Mouse (Mus musculus) kidney, embryonic 16.5 days (tissue): ENCODE data around the gene Casq2. TPM values are rescaled to one million over a fixed set of nuclear protein-coding genes. Genes with fewer than 3 reads are reported as not detected.

Source experiments
- ATAC-seq: fragments of 200-750 bp; cut with Nextera tagmentation; 2 replicates; pipeline ENCODE4 v1.8.0; 2017; ENCODE audit warnings: moderate TSS enrichment; ENCODE audit not compliant: low FRiP score, low TSS enrichment
- H3K27ac ChIP-seq: fragments of 300-500 bp; sonication (generic); 2 replicates; pipeline ENCODE4 v1.5.1; 2014; ENCODE audit warnings: low read length
- H3K27me3 ChIP-seq: fragments of 300-500 bp; sonication (generic); 2 replicates; pipeline ENCODE4 v1.6.1; 2014; ENCODE audit warnings: low read length, control low read depth, mixed read lengths; ENCODE audit not compliant: insufficient read depth
- H3K36me3 ChIP-seq: fragments of 300-500 bp; sonication (generic); 2 replicates; pipeline ENCODE4 v1.6.1; 2014; ENCODE audit warnings: low read length, control low read depth, mixed read lengths; ENCODE audit not compliant: insufficient read depth
- H3K4me1 ChIP-seq: fragments of 300-500 bp; sonication (generic); 2 replicates; pipeline ENCODE4 v1.6.1; 2014; ENCODE audit warnings: low read length, control low read depth, mixed read lengths; ENCODE audit not compliant: insufficient read depth
- H3K4me2 ChIP-seq: fragments of 300-500 bp; sonication (generic); replicated peaks from 2 replicates; pipeline ENCODE4 v1.6.1; 2014; ENCODE audit warnings: low read depth, low read length
- H3K4me3 ChIP-seq: fragments of 300-500 bp; sonication (generic); 2 replicates; pipeline ENCODE4 v1.5.1; 2014; ENCODE audit warnings: mild to moderate bottlenecking, low read length
- H3K9ac ChIP-seq: fragments of 300-500 bp; sonication (generic); replicated peaks from 2 replicates; pipeline ENCODE4 v1.6.1; 2014; ENCODE audit warnings: low read length
- H3K9me3 ChIP-seq: fragments of 300-500 bp; sonication (generic); 2 replicates; pipeline ENCODE4 v1.6.1; 2016; ENCODE audit warnings: low read length, control low read depth
- WGBS: fragments of 180-500 bp; shearing (Covaris S2); extraction: QIAGEN DNeasy Blood & Tissue Kit; methylation state at CpG from one replicate; pipeline ENCODE4 v1.1.7; 2014; 5-methylcytosine and 5-hydroxymethylcytosine counted together
- polyA plus RNA-seq: library from polyadenylated mRNA; unstranded; fragments of >200 nt; fragmentation: Nextera tagmentation; extraction: Ambion mirVana; gene quantifications from 2 replicates; pipeline ENCODE4 v1.2.1, GENCODE M21; 2015

Casq2 gene
- polyA plus RNA-seq, 1 experiment from 2014 or later = 3.6 TPM

DNA sequence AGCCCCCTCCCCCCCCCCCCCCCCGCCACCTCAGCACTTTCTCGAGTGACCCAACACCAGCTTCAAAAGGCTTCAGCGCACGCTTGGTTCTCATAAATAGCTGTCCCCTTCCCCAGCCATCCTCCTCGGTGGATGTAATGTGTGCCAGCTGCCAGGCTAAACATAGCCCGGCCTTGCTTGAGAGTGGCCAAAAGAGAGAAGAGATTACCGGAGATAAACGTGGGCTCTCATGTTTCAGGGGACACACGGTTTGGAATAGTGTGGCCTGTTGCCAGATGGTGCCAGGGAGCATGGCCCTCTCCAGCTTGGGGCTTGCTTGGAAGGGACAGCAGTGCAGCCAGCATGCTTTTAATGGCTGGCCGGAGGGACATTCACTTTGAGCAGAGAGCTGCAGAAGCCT lies 13.0 kb downstream of the Casq2 start:
- Histone ChIP-seq H3K9me3 (no peaks in the 10 kb centered on the region), H3K27me3 (no peaks in the 10 kb centered on the region), H3K4me2 (no peak overlapping the region), H3K4me1 (no peaks in the 10 kb centered on the region), H3K9ac (no peak overlapping the region), H3K36me3 (no peaks in the 10 kb centered on the region), H3K4me3 (no peak overlapping the region), H3K27ac (no peak overlapping the region)
- no peak for ATAC-seq
- 18% methylated on average over 10 of the region's 10 CpGs for WGBS

DNA sequence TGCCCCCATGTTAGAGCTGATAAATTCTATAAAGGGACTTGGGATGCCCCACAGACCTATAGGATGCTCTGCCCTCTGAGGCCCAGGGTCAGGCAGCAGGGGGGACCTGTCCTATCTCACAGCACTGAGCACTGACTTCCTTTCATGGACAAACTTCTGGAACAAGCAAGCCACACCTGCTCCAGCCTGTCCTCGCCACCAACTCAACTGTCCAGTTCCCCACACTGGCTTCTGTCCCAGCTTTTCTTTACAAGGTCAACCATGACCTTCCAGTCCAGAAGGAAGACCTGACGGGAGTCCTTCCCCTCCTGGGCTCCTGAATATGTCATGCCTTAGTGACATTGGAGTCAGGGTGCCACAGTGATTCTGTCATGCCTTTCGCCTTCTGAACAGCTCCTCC lies 13.6 kb downstream of the Casq2 start:
- WGBS = 83% methylated on average over 3 of the region's 3 CpGs
- ATAC-seq = no peak

DNA sequence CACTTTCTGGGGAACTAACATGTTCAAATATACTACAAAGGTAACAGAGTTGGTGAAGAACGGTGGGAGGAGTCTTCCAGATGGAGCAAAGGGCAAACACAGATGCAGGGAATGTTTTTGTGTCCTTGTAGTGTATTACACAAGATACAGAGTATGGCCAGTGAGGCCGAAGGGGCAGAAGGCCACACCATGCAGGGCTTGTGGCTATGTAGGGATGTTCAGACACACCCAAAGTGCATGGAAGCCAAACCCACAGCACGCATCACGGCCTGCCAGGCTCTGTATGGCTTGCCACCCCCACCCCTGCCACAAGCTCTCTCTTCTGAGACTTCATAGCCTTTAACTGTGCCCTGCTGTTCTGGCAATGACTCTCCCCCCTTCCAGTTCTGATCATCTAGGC lies 15.2 kb downstream of the Casq2 start:
- no peak for ATAC-seq
- H3K4me2 ChIP-seq = no peak overlapping the region
- H3K36me3 ChIP-seq = no peaks in the 10 kb centered on the region
- no peaks in the 10 kb centered on the region for H3K27me3 ChIP-seq
- no peak overlapping the region for H3K27ac ChIP-seq
- H3K4me3 ChIP-seq = no peak overlapping the region
- no peak overlapping the region for H3K9ac ChIP-seq
- 90% methylated on average over 4 of the region's 4 CpGs for WGBS
- no peaks in the 10 kb centered on the region for H3K9me3 ChIP-seq
- no peaks in the 10 kb centered on the region for H3K4me1 ChIP-seq

More for the DNA sequence above, 13.6 kb downstream of the Casq2 start:
- no peaks in the 10 kb centered on the region for H3K4me1 ChIP-seq
- no peak overlapping the region for H3K9ac ChIP-seq
- H3K36me3 ChIP-seq = no peaks in the 10 kb centered on the region
- no peak overlapping the region for H3K27ac ChIP-seq
- H3K4me3 ChIP-seq = no peak overlapping the region
- no peak overlapping the region for H3K4me2 ChIP-seq
- H3K9me3 ChIP-seq = no peaks in the 10 kb centered on the region
- no peaks in the 10 kb centered on the region for H3K27me3 ChIP-seq

DNA sequence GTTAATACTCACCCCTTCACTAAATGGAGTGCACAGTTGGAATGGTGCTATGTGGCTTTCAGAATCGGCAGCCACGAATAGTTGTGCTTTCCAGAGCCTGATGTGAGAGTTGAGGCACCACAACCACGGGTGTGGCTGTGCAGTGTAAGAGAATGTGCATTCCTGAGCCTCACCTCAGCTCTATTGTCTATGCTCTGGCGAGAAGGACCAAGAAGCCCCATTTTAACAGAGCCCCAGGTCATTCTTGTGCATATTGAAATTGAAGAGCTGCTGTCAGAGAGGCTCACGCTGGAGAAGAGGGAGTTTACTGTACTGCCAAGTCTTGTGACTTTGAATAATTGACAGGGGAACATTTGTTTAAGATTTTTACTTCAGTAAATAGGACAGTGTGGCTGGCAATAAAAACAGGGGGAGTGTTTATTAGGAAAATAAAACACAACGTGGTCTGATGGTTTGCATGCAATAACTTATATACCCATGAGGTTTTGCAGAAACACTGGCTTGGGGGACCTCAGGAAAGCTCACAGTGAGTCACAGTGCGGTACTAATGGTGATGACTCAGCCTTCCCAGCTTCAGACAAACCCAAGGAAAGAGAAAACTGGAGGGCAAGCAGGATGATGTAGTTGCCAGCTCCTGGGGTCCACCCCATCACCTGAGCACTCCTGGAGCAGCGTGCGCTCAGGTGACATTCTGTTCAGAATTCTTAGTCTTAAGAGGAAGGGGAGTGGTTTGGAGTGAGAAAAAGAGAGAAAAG lies 17.8 kb downstream of the Casq2 start:
- no peaks in the 10 kb centered on the region for H3K36me3 ChIP-seq
- 58% methylated on average over 9 of the region's 9 CpGs for WGBS
- H3K27ac ChIP-seq = no peak overlapping the region
- no peak overlapping the region for H3K4me3 ChIP-seq
- no peak for ATAC-seq
- no peaks in the 10 kb centered on the region for H3K27me3 ChIP-seq
- no peaks in the 10 kb centered on the region for H3K4me1 ChIP-seq
- H3K4me2 ChIP-seq = no peak overlapping the region
- H3K9me3 ChIP-seq = no peaks in the 10 kb centered on the region
- no peak overlapping the region for H3K9ac ChIP-seq

DNA sequence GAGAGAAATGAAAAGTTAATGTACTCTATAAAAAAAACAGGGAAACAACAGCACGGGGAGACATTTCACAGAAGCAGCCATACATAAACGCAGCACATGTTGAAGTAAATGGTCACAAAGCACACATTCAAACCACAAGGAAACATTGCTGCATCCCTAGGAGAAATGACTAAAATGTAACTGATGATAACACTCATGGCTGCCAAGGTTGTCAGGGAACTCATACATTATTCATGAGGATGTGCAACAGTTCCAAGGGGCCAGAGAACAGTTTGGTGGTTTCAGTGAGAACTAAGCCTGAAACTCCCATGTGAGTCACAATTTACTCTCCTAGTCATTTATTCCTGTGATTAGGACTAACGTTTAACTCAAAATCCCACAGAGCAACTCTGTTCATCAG lies 22.0 kb downstream of the Casq2 start:
- H3K4me1 ChIP-seq = peaks cover 8% of the 10 kb centered on the region; the same call in 1 of the 2 replicates
- ATAC-seq = no peak
- 67% methylated on average over 3 of the region's 3 CpGs for WGBS
- H3K36me3 ChIP-seq = no peaks in the 10 kb centered on the region
- no peaks in the 10 kb centered on the region for H3K9me3 ChIP-seq
- no peak overlapping the region for H3K27ac ChIP-seq
- H3K4me3 ChIP-seq = no peak overlapping the region
- no peaks in the 10 kb centered on the region for H3K27me3 ChIP-seq
- H3K9ac ChIP-seq = no peak overlapping the region
- H3K4me2 ChIP-seq = no peak overlapping the region

DNA sequence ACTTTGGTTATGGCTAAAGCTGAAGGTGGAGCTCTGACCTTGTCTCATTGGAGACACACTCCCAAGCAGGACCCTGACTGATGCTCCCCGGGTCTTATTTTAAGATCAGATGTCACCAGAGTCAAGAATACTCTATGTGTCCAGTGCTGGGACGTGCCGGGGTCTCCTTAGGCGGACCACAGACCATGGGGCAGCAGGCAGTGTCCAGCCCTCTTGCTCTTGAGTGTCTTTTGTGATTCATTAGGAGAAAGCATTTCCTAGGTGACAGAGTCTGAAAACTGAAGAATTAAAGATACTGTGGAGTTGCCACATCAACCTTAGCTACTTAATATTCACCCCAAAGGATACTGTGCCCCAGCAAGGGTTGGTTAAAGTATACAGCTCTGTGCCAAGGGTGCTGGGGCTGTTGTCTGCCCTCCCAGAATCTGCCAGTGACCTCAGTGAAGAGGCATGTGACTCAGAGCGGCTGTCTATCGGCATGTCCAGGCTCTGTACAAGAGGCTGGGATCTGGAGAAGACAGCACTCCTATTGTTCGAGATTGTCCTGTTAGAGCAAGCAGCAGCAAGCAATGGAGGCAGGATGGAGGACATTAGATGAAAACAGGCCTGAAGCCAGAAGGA lies 25.9 kb downstream of the Casq2 start:
- H3K4me2 ChIP-seq = no peak overlapping the region
- H3K27me3 ChIP-seq = no peaks in the 10 kb centered on the region
- no peak for ATAC-seq
- no peak overlapping the region for H3K27ac ChIP-seq
- no peaks in the 10 kb centered on the region for H3K9me3 ChIP-seq
- no peak overlapping the region for H3K4me3 ChIP-seq
- 77% methylated on average over 7 of the region's 7 CpGs for WGBS
- peaks cover 8% of the 10 kb centered on the region; the same call in 1 of the 2 replicates for H3K4me1 ChIP-seq
- H3K36me3 ChIP-seq = no peaks in the 10 kb centered on the region
- no peak overlapping the region for H3K9ac ChIP-seq

DNA sequence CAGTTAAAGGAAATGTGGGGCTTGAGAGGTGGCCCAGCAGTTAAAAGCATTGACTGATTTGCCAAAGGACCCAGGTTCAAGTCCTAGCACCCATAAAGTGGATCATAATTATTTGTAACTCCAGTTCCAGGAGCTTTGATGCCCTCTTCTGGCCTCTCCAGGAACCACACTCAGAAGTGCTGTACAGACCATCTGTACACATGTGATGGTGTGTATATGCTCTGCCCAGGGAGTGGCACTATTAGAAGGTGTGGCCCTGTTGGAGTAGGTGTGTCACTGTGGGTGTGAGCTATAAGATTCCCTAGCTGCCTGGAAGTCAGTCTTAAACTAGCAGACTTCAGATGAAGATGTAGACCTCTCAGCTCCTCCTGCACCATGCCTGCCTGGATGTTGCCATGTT lies 34.7 kb downstream of the Casq2 start:
- Histone ChIP-seq H3K9me3 (no peaks in the 10 kb centered on the region), H3K4me1 (no peaks in the 10 kb centered on the region), H3K36me3 (no peaks in the 10 kb centered on the region), H3K9ac (no peak overlapping the region), H3K4me2 (no peak overlapping the region), H3K4me3 (no peak overlapping the region), H3K27ac (no peak overlapping the region), H3K27me3 (no peaks in the 10 kb centered on the region)
- no peak for ATAC-seq

DNA sequence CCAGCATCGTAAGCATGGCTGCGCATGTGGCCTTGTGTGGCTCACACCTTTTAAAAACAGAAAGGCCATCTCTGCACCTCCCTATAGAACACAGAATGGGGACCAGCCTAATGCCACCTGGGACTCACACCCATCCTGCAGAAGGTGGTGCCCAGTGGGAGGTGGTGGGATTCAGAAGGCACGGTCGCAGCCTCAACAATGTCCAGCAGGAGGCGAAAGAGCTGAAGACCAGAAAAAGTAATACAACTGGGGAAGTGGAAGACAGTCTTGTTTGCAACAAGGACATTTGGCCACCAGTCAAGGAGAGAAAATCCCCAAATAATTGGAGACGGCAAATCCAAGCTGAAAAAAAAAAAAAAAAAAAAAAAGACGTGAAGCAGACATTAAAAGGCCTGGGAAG lies 35.8 kb downstream of the Casq2 start:
- H3K4me3 ChIP-seq = no peak overlapping the region
- ATAC-seq = no peak
- H3K9ac ChIP-seq = no peak overlapping the region
- H3K4me1 ChIP-seq = no peaks in the 10 kb centered on the region
- WGBS = 82% methylated on average over 7 of the region's 7 CpGs
- H3K4me2 ChIP-seq = no peak overlapping the region
- no peaks in the 10 kb centered on the region for H3K27me3 ChIP-seq
- no peak overlapping the region for H3K27ac ChIP-seq
- H3K9me3 ChIP-seq = no peaks in the 10 kb centered on the region
- H3K36me3 ChIP-seq = no peaks in the 10 kb centered on the region

DNA sequence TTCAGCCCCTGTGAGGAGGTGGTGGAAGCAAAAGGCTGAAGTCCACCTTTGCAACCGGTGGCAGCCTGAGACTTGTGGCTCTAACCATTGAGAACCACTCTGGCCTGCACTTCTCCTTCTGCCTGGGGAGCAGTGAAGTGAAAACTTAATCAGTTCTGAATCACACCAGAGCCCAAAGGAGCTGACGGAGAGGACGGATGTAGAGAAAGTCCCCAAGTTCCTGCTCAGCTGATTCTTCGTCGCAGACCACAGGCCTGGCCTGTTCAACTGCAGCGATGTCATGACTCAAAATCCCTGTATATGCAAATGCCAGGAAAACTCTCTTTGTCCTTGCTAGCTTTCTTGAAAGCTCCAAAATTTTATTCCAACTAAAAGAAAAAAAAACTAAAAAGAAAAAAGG lies 37.4 kb downstream of the Casq2 start:
- Histone ChIP-seq H3K36me3 (no peaks in the 10 kb centered on the region), H3K9ac (no peak overlapping the region), H3K9me3 (no peaks in the 10 kb centered on the region), H3K27me3 (no peaks in the 10 kb centered on the region), H3K4me1 (no peaks in the 10 kb centered on the region), H3K4me3 (no peak overlapping the region), H3K4me2 (no peak overlapping the region), H3K27ac (no peak overlapping the region)
- 69% methylated on average over 6 of the region's 6 CpGs for WGBS
- ATAC-seq = no peak

DNA sequence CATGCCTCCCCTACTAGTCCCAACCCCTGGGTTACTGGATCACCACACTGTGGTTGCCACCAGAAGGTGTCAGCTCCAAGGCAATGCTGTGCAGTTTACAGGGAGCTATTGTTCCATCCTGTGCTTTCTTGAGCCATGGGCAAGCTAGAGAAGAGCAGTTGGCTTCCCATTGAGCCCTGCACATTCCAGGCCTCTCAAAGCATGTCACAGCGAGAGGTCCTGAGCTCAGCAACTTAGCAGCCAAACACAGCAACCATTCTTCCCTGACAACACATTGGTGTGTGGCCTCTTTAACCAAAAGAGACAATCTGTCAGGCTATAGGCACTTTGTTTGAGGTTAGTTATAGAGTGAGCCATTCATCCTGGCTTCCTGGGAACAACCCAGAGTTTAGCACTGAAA lies 39.3 kb downstream of the Casq2 start:
- 83% methylated on average over 1 of the region's 1 CpGs for WGBS
- ATAC-seq = no peak
- H3K9ac ChIP-seq = no peak overlapping the region
- no peaks in the 10 kb centered on the region for H3K36me3 ChIP-seq
- H3K27me3 ChIP-seq = no peaks in the 10 kb centered on the region
- no peaks in the 10 kb centered on the region for H3K9me3 ChIP-seq
- no peak overlapping the region for H3K27ac ChIP-seq
- H3K4me1 ChIP-seq = no peaks in the 10 kb centered on the region
- H3K4me2 ChIP-seq = no peak overlapping the region
- no peak overlapping the region for H3K4me3 ChIP-seq
